Mouse (Mus musculus): ENCODE results near the gene Ngdn. TPM values are rescaled to one million over a fixed set of nuclear protein-coding genes. Genes with fewer than 3 reads are reported as not detected.

Ngdn gene
- polyA plus RNA-seq, 1 experiment from 2014 or later, result 32.0 TPM

GRCm38 (mm10) chr14:55001938-55002686, 13.1 kb upstream of the Ngdn start:
- WGBS (ENCODE audit: insufficient replicate concordance), result 31% methylated on average over 12 of the region's 12 CpGs
- Histone ChIP-seq H3K27me3 (ENCODE audit: insufficient read depth, low read length) (no peaks in the 10 kb centered on the region), H3K9me3 (ENCODE audit: low read length) (no peaks in the 10 kb centered on the region), H3K4me1 (ENCODE audit: insufficient read depth) (no peaks in the 10 kb centered on the region; the same call in 1 of the 2 replicates), H3K36me3 (replicated peaks; ENCODE audit: insufficient read depth, low read length) (no peaks in the 10 kb centered on the region), H3K4me2 (ENCODE audit: low read depth, low read length) (no peak overlapping the region), H3K9ac (replicated peaks) (no peak overlapping the region), H3K4me3 (ENCODE audit: low read depth, low read length) (no peak overlapping the region), H3K27ac (ENCODE audit: low read depth) (no peak overlapping the region)
- TF ChIP-seq CTCF (IDR thresholded peaks at IDR 0.05; ENCODE audit: low read depth) (no peak), EP300 (IDR thresholded peaks at IDR 0.05; ENCODE audit: low read depth) (no peak)
- ATAC-seq, result no peak
- no peak for DNase-seq

GRCm38 (mm10) chr14:55002687-55003120, 12.6 kb upstream of the Ngdn start:
- H3K9ac ChIP-seq (replicated peaks), result no peak overlapping the region
- H3K27ac ChIP-seq (ENCODE audit: low read depth), result no peak overlapping the region
- no peaks in the 10 kb centered on the region for H3K36me3 ChIP-seq (replicated peaks; ENCODE audit: insufficient read depth, low read length)
- no peak overlapping the region for H3K4me3 ChIP-seq (ENCODE audit: low read depth, low read length)
- no peaks in the 10 kb centered on the region for H3K9me3 ChIP-seq (ENCODE audit: low read length)
- 53% methylated on average over 7 of the region's 7 CpGs for WGBS (ENCODE audit: insufficient replicate concordance)
- H3K4me1 ChIP-seq (ENCODE audit: insufficient read depth), result no peaks in the 10 kb centered on the region; the same call in 1 of the 2 replicates
- DNase-seq (no peak), ATAC-seq (no peak)
- TF ChIP-seq EP300 (IDR thresholded peaks at IDR 0.05; ENCODE audit: low read depth), result no peak
- no peaks in the 10 kb centered on the region for H3K27me3 ChIP-seq (ENCODE audit: insufficient read depth, low read length)
- H3K4me2 ChIP-seq (ENCODE audit: low read depth, low read length), result no peak overlapping the region

- Histone ChIP-seq H3K27ac (ENCODE audit: low read depth) (no peak overlapping the region), H3K9me3 (ENCODE audit: low read length) (no peaks in the 10 kb centered on the region), H3K4me2 (ENCODE audit: low read depth, low read length) (no peak overlapping the region), H3K9ac (replicated peaks) (no peak overlapping the region), H3K27me3 (ENCODE audit: insufficient read depth, low read length) (no peaks in the 10 kb centered on the region), H3K36me3 (replicated peaks; ENCODE audit: insufficient read depth, low read length) (no peaks in the 10 kb centered on the region), H3K4me1 (ENCODE audit: insufficient read depth) (no peaks in the 10 kb centered on the region; the same call in 1 of the 2 replicates), H3K4me3 (ENCODE audit: low read depth, low read length) (no peak overlapping the region)
- ATAC-seq (no peak), DNase-seq (no peak)
- no peak for TF ChIP-seq EP300 (IDR thresholded peaks at IDR 0.05; ENCODE audit: low read depth)
- no peak for TF ChIP-seq CTCF (IDR thresholded peaks at IDR 0.05; ENCODE audit: low read depth)
- 57% methylated on average over 18 of the region's 18 CpGs for WGBS (ENCODE audit: insufficient replicate concordance)
These were observed 11.1 kb upstream of the Ngdn start for GRCm38 (mm10) chr14:55003878-55004855.

- Histone ChIP-seq H3K9ac (replicated peaks) (no peak overlapping the region), H3K4me2 (ENCODE audit: low read depth, low read length) (no peak overlapping the region), H3K27ac (ENCODE audit: low read depth) (no peak overlapping the region), H3K36me3 (replicated peaks; ENCODE audit: insufficient read depth, low read length) (no peaks in the 10 kb centered on the region), H3K4me1 (ENCODE audit: insufficient read depth) (no peaks in the 10 kb centered on the region; the same call in 1 of the 2 replicates), H3K4me3 (ENCODE audit: low read depth, low read length) (no peak overlapping the region), H3K9me3 (ENCODE audit: low read length) (no peaks in the 10 kb centered on the region), H3K27me3 (ENCODE audit: insufficient read depth, low read length) (no peaks in the 10 kb centered on the region)
- whole genome bisulfite sequencing (ENCODE audit: insufficient replicate concordance), result 66% methylated on average over 2 of the region's 2 CpGs
- DNase-seq (no peak), ATAC-seq (no peak)
- no peak for TF ChIP-seq EP300 (IDR thresholded peaks at IDR 0.05; ENCODE audit: low read depth)
- no peak for TF ChIP-seq CTCF (IDR thresholded peaks at IDR 0.05; ENCODE audit: low read depth)
These were observed 9.7 kb upstream of the Ngdn start for GRCm38 (mm10) chr14:55005506-55005905.

- H3K9me3 ChIP-seq (ENCODE audit: low read length), result no peaks in the 10 kb centered on the region
- WGBS (ENCODE audit: insufficient replicate concordance), result 85% methylated on average over 8 of the region's 8 CpGs
- TF ChIP-seq EP300 (IDR thresholded peaks at IDR 0.05; ENCODE audit: low read depth) (no peak), CTCF (IDR thresholded peaks at IDR 0.05; ENCODE audit: low read depth) (no peak)
- no peak overlapping the region for H3K4me2 ChIP-seq (ENCODE audit: low read depth, low read length)
- no peaks in the 10 kb centered on the region for H3K36me3 ChIP-seq (replicated peaks; ENCODE audit: insufficient read depth, low read length)
- no peak overlapping the region for H3K9ac ChIP-seq (replicated peaks)
- no peak overlapping the region for H3K27ac ChIP-seq (ENCODE audit: low read depth)
- DNase-seq (no peak), ATAC-seq (no peak)
- H3K4me1 ChIP-seq (ENCODE audit: insufficient read depth), result no peaks in the 10 kb centered on the region; the same call in 1 of the 2 replicates
- no peaks in the 10 kb centered on the region for H3K27me3 ChIP-seq (ENCODE audit: insufficient read depth, low read length)
- H3K4me3 ChIP-seq (ENCODE audit: low read depth, low read length), result no peak overlapping the region
These were observed 9.3 kb upstream of the Ngdn start for GRCm38 (mm10) chr14:55005967-55006366.

- ATAC-seq (no peak), DNase-seq (no peak)
- no peaks in the 10 kb centered on the region for H3K36me3 ChIP-seq (replicated peaks; ENCODE audit: insufficient read depth, low read length)
- H3K27me3 ChIP-seq (ENCODE audit: insufficient read depth, low read length), result no peaks in the 10 kb centered on the region
- H3K4me3 ChIP-seq (ENCODE audit: low read depth, low read length), result no peak overlapping the region
- H3K9me3 ChIP-seq (ENCODE audit: low read length), result no peaks in the 10 kb centered on the region
- no peak overlapping the region for H3K9ac ChIP-seq (replicated peaks)
- TF ChIP-seq EP300 (IDR thresholded peaks at IDR 0.05; ENCODE audit: low read depth) (no peak), CTCF (IDR thresholded peaks at IDR 0.05; ENCODE audit: low read depth) (no peak)
- no peaks in the 10 kb centered on the region; the same call in 1 of the 2 replicates for H3K4me1 ChIP-seq (ENCODE audit: insufficient read depth)
- H3K27ac ChIP-seq (ENCODE audit: low read depth), result no peak overlapping the region
- 62% methylated on average over 3 of the region's 3 CpGs for WGBS (ENCODE audit: insufficient replicate concordance)
- no peak overlapping the region for H3K4me2 ChIP-seq (ENCODE audit: low read depth, low read length)
These were observed 8.7 kb upstream of the Ngdn start for GRCm38 (mm10) chr14:55006541-55006940.

All from liver, postnatal 0 days (tissue).